Mouse (Mus musculus) C2C12 (cell line): ENCODE measurements around the gene Mrpl46. TPM values are rescaled to one million over a fixed set of nuclear protein-coding genes. Genes with fewer than 3 reads are reported as not detected.

Experiments
- H3K27me3 ChIP-seq: one replicate; pipeline ENCODE4 v1.6.1; 2011; ENCODE audit not compliant: control insufficient read depth, insufficient read depth, insufficient read length
- H3K36me3 ChIP-seq: one replicate; pipeline ENCODE4 v1.6.1; 2011; ENCODE audit not compliant: control insufficient read depth, insufficient read depth
- H3K4me3 ChIP-seq: one replicate; pipeline ENCODE4 v1.5.1; 2011; ENCODE audit warnings: mild to moderate bottlenecking, control low read depth; ENCODE audit not compliant: poor library complexity, insufficient read depth, severe bottlenecking
- H3K79me2 ChIP-seq: one replicate; pipeline ENCODE4 v1.6.1; 2011; ENCODE audit not compliant: control insufficient read depth, insufficient read depth
- H3K79me3 ChIP-seq: one replicate; pipeline ENCODE4 v1.6.1; 2011; ENCODE audit warnings: low read depth, control low read depth
- H3ac ChIP-seq: one replicate; pipeline ENCODE3; 2011; ENCODE audit warnings: low read depth; ENCODE audit not compliant: control insufficient read depth, insufficient read length
- CEBPB ChIP-seq: IDR thresholded peaks from one replicate; pipeline ENCODE4 v1.6.1; 2011; ENCODE audit warnings: low read depth, mild to moderate bottlenecking, control low read depth, moderate library complexity
- CTCF ChIP-seq: IDR thresholded peaks from one replicate; pipeline ENCODE4 v1.5.1; 2011; ENCODE audit not compliant: control insufficient read depth, insufficient read depth, insufficient read length
- FOSL1 ChIP-seq: IDR thresholded peaks from one replicate; pipeline ENCODE4 v1.8.0; 2011; ENCODE audit warnings: mild to moderate bottlenecking, low read length; ENCODE audit not compliant: poor library complexity, insufficient read depth, severe bottlenecking
- MAX ChIP-seq: IDR thresholded peaks from one replicate; pipeline ENCODE4 v1.6.1; 2011; ENCODE audit warnings: mild to moderate bottlenecking, control low read depth
- MYOD1 ChIP-seq: IDR thresholded peaks from one replicate; pipeline ENCODE4 v1.6.1; 2011; ENCODE audit warnings: low read depth; ENCODE audit not compliant: control insufficient read depth, insufficient read length
- MYOG ChIP-seq: IDR thresholded peaks from one replicate; pipeline ENCODE4 v1.6.1; 2011; ENCODE audit not compliant: control insufficient read depth, insufficient read length; ENCODE audit errors: extremely low read depth
- USF1 ChIP-seq: IDR thresholded peaks from one replicate; pipeline ENCODE4 v1.6.1; 2011; ENCODE audit warnings: low read depth, mild to moderate bottlenecking, control low read depth, moderate library complexity
- polyA plus RNA-seq: library from polyadenylated mRNA; unstranded; fragments of >200 nt; fragmentation: generic; extraction: Trizol; gene quantifications from one replicate; pipeline ENCODE4 v1.2.1, GENCODE M21; 2012; ENCODE audit warnings: missing spikeins

The Mrpl46 gene
- polyA plus RNA-seq, 1 experiment, result 32.4 TPM

GRCm38 (mm10) chr7:78778741-78779140 lies 4.6 kb downstream of the Mrpl46 start:
- peaks cover 28% of the 10 kb centered on the region for H3K79me2 ChIP-seq
- peaks cover 34% of the 10 kb centered on the region for H3K36me3 ChIP-seq
- H3K79me3 ChIP-seq, result peaks cover 5% of the 10 kb centered on the region
- no peaks in the 10 kb centered on the region for H3K27me3 ChIP-seq
- no peak overlapping the region for H3K4me3 ChIP-seq
- no peak for TF ChIP-seq USF1
- TF ChIP-seq MAX, result no peak
- TF ChIP-seq MYOG, result no peak
- TF ChIP-seq MYOD1, result no peak
- TF ChIP-seq CEBPB, result no peak
- TF ChIP-seq CTCF, result no peak
- no peak for TF ChIP-seq FOSL1
- no peak overlapping the region for H3ac ChIP-seq

- Histone ChIP-seq H3K36me3 (peaks cover 13% of the 10 kb centered on the region), H3ac (no peak overlapping the region), H3K79me2 (no peaks in the 10 kb centered on the region), H3K79me3 (no peaks in the 10 kb centered on the region), H3K27me3 (peaks cover 6% of the 10 kb centered on the region), H3K4me3 (no peak overlapping the region)
- TF ChIP-seq MYOD1 (no peak), USF1 (no peak), MYOG (no peak), CTCF (no peak), MAX (no peak), CEBPB (no peak), FOSL1 (no peak)
These were observed 12.4 kb downstream of the Mrpl46 start for GRCm38 (mm10) chr7:78770936-78771335.

GRCm38 (mm10) chr7:78769075-78769652 lies 14.2 kb downstream of the Mrpl46 start:
- no peak overlapping the region for H3ac ChIP-seq
- peaks cover 4% of the 10 kb centered on the region for H3K36me3 ChIP-seq
- no peaks in the 10 kb centered on the region for H3K79me2 ChIP-seq
- H3K27me3 ChIP-seq, result peaks cover 22% of the 10 kb centered on the region
- no peak overlapping the region for H3K4me3 ChIP-seq
- H3K79me3 ChIP-seq, result no peaks in the 10 kb centered on the region
- no peak for TF ChIP-seq USF1
- no peak for TF ChIP-seq CTCF
- no peak for TF ChIP-seq CEBPB
- no peak for TF ChIP-seq MYOD1
- TF ChIP-seq MYOG, result no peak
- TF ChIP-seq FOSL1, result no peak
- no peak for TF ChIP-seq MAX

GRCm38 (mm10) chr7:78767929-78768531 lies 15.3 kb downstream of the Mrpl46 start:
- Histone ChIP-seq H3ac (no peak overlapping the region), H3K4me3 (no peak overlapping the region), H3K27me3 (peaks cover 22% of the 10 kb centered on the region), H3K79me3 (no peaks in the 10 kb centered on the region), H3K36me3 (no peaks in the 10 kb centered on the region), H3K79me2 (no peaks in the 10 kb centered on the region)
- TF ChIP-seq MYOG (no peak), CEBPB (no peak), FOSL1 (no peak), CTCF (no peak), USF1 (no peak), MYOD1 (no peak), MAX (no peak)

GRCm38 (mm10) chr7:78766019-78766683 lies 17.2 kb downstream of the Mrpl46 start:
- H3ac ChIP-seq, result no peak overlapping the region

More at GRCm38 (mm10) chr7:78766019-78766683, 17.2 kb downstream of the Mrpl46 start:
- Histone ChIP-seq H3K4me3 (no peak overlapping the region), H3K36me3 (no peaks in the 10 kb centered on the region), H3K79me2 (no peaks in the 10 kb centered on the region), H3K27me3 (peaks cover 22% of the 10 kb centered on the region), H3K79me3 (no peaks in the 10 kb centered on the region)
- TF ChIP-seq MAX, result no peak
- TF ChIP-seq CTCF, result peak; percentile 88
- no peak for TF ChIP-seq CEBPB
